Mouse (Mus musculus): Measurements from ENCODE around the gene Tie1.

The Tie1 gene

GRCm38 (mm10) chr4:118472687-118473086 lies 17.2 kb downstream of the Tie1 start:
- DNase-seq: no peak

GRCm38 (mm10) chr4:118471281-118471680 lies 18.6 kb downstream of the Tie1 start:
- DNase-seq: peak; percentile 35

GRCm38 (mm10) chr4:118465697-118466163 lies 24.1 kb downstream of the Tie1 start:
- peak; percentile 51 for DNase-seq

- DNase-seq: no peak
Measured at GRCm38 (mm10) chr4:118464956-118465355, 24.9 kb downstream of the Tie1 start.

- no peak for DNase-seq
Measured at GRCm38 (mm10) chr4:118457345-118457975, 32.4 kb downstream of the Tie1 start, which contains the start of gene Mpl. Gene Mpl (minus strand): TSS chr4:118457513.

GRCm38 (mm10) chr4:118446415-118447153 lies 43.3 kb downstream of the Tie1 start:
- peak; percentile 34 for DNase-seq

- peak; percentile 79 for DNase-seq
Measured at GRCm38 (mm10) chr4:118445781-118446414, 44.0 kb downstream of the Tie1 start.

GRCm38 (mm10) chr4:118445088-118445487 lies 44.8 kb downstream of the Tie1 start:
- no peak for DNase-seq

GRCm38 (mm10) chr4:118437829-118438253 lies 52.0 kb downstream of the Tie1 start:
- DNase-seq: peak; percentile 64

- peak; percentile 97 for DNase-seq
Measured at GRCm38 (mm10) chr4:118436820-118437603, 52.8 kb downstream of the Tie1 start, which contains the start of gene Cdc20. Gene Cdc20 (minus strand): TSS chr4:118437352.

GRCm38 (mm10) chr4:118432332-118432731 lies 57.5 kb downstream of the Tie1 start:
- DNase-seq: no peak

GRCm38 (mm10) chr4:118429215-118429895 lies 60.5 kb downstream of the Tie1 start:
- no peak for DNase-seq

GRCm38 (mm10) chr4:118428531-118429214 lies 61.2 kb downstream of the Tie1 start:
- DNase-seq: no peak

- peak; percentile 93 for DNase-seq
Measured at GRCm38 (mm10) chr4:118427768-118428451, 62.0 kb downstream of the Tie1 start, which contains the start of gene Elovl1. Gene Elovl1 (plus strand): TSS chr4:118428093.

GRCm38 (mm10) chr4:118427415-118427767 lies 62.5 kb downstream of the Tie1 start:
- no peak for DNase-seq

GRCm38 (mm10) chr4:118425374-118425773 lies 64.5 kb downstream of the Tie1 start:
- no peak for DNase-seq

GRCm38 (mm10) chr4:118424541-118425160 lies 65.2 kb downstream of the Tie1 start:
- no peak for DNase-seq

- DNase-seq: no peak
Measured at GRCm38 (mm10) chr4:118421384-118421783, 68.5 kb downstream of the Tie1 start.

Data from embryo, embryonic 11 days (tissue).